Mouse (Mus musculus) midbrain, postnatal 0 days (tissue): ENCODE measurements around the gene Cck. TPM values are rescaled to one million over a fixed set of nuclear protein-coding genes. Genes with fewer than 3 reads are reported as not detected.

Source experiments
- ATAC-seq: fragments of 200-750 bp; cut with Nextera tagmentation; 2 replicates; pipeline ENCODE4 v1.8.0; 2017; ENCODE audit warnings: moderate number of reproducible peaks, mild to moderate bottlenecking, moderate TSS enrichment, moderate library complexity; ENCODE audit not compliant: low FRiP score
- DNase-seq: peaks from one replicate; pipeline ENCODE4 v3.0.0-alpha.2; 2015; ENCODE audit warnings: low spot score
- H3K27ac ChIP-seq: fragments of 300-500 bp; sonication (generic); 2 replicates; pipeline ENCODE4 v1.5.1; 2014; ENCODE audit warnings: low read depth, mild to moderate bottlenecking, low read length, mixed read lengths
- H3K27me3 ChIP-seq: fragments of 300-500 bp; sonication (generic); 2 replicates; pipeline ENCODE4 v1.6.1; 2014; ENCODE audit warnings: low read length, control low read depth, mixed read lengths; ENCODE audit not compliant: insufficient read depth
- H3K36me3 ChIP-seq: fragments of 300-500 bp; sonication (generic); 2 replicates; pipeline ENCODE4 v1.6.1; 2014; ENCODE audit warnings: low read length, control low read depth, mixed read lengths; ENCODE audit not compliant: insufficient read depth
- H3K4me1 ChIP-seq: fragments of 300-500 bp; sonication (generic); 2 replicates; pipeline ENCODE4 v1.6.1; 2014; ENCODE audit warnings: mild to moderate bottlenecking, control low read depth, antibody characterized with exemption, low read length, mixed read lengths; ENCODE audit not compliant: insufficient read depth
- H3K4me2 ChIP-seq: fragments of 300-500 bp; sonication (generic); 2 replicates; pipeline ENCODE4 v1.6.1; 2014; ENCODE audit warnings: low read depth, mild to moderate bottlenecking, low read length, mixed read lengths; ENCODE audit not compliant: poor library complexity, severe bottlenecking
- H3K4me3 ChIP-seq: fragments of 300-500 bp; sonication (generic); 2 replicates; pipeline ENCODE4 v1.5.1; 2014; ENCODE audit warnings: low read depth, mild to moderate bottlenecking, low read length, moderate library complexity
- H3K9ac ChIP-seq: fragments of 300-500 bp; sonication (generic); replicated peaks from 2 replicates; pipeline ENCODE4 v1.6.1; 2014; ENCODE audit warnings: mild to moderate bottlenecking, low read length, moderate library complexity, mixed read lengths; ENCODE audit not compliant: poor library complexity, severe bottlenecking
- H3K9me3 ChIP-seq: fragments of 300-500 bp; sonication (generic); 2 replicates; pipeline ENCODE4 v1.6.1; 2016; ENCODE audit warnings: low read length, control low read depth
- CTCF ChIP-seq: IDR thresholded peaks from 2 replicates; pipeline ENCODE4 v1.5.1; 2016; ENCODE audit warnings: antibody characterized with exemption, mild to moderate bottlenecking
- WGBS: fragments of 180-500 bp; shearing (Covaris S2); extraction: QIAGEN DNeasy Blood & Tissue Kit; methylation state at CpG from one replicate; pipeline ENCODE4 v1.1.7; 2014; 5-methylcytosine and 5-hydroxymethylcytosine counted together
- polyA plus RNA-seq: library from polyadenylated mRNA; unstranded; fragments of >200 nt; fragmentation: Nextera tagmentation; extraction: Ambion mirVana; gene quantifications from 2 replicates; pipeline ENCODE4 v1.2.1, GENCODE M21; 2015
- total RNA-seq: library from RNA; depleted of rRNA; stranded (reverse); fragments of >200 nt; gene quantifications from 2 replicates; pipeline ENCODE4 v1.2.3, GENCODE M21; 2014

Gene Cck
- total and polyA plus RNA-seq, 2 experiments from 2014 or later, result 75.4 to 185 TPM

DNA sequence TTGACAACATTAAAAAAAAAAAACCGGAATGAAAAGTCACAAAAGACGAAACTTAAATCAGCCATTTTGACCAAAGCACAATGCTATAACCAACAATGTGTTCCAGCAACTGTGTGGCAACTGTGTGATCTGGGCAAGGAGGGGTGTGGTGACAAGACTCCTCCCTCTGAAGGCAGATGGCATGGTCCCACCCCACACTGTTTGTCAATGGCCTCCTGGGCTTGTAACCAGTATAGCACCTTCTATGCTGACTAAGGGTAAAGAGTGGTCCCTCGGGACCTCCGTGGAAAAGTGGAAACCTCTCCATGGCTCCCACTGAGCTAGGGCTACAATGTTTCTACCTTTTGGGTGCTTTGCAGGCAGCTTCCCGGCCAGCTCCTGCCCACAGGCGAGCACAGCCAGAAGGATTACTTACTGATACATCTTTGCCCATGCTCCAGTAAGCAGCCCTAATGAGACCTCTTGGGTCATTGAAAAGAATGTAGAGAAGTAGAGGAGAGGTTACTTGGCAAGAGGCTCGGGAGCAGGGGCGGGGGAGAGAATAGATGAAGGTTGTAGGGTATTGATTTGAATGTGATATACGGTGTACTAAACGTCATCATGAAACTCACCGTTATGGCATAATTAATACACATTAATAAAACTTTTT lies 3.8 kb downstream of the Cck start:
- Histone ChIP-seq H3K27me3 (peaks cover 23% of the 10 kb centered on the region), H3K4me3 (no peak overlapping the region), H3K4me1 (0 out of 2 replicates have a peak, but pooled peaks cover 6% of the 10 kb centered on the region), H3K36me3 (no peaks in the 10 kb centered on the region), H3K27ac (no peak overlapping the region), H3K9ac (no peak overlapping the region), H3K4me2 (no peak overlapping the region), H3K9me3 (no peaks in the 10 kb centered on the region)
- ATAC-seq (no peak), DNase-seq (no peak)
- TF ChIP-seq CTCF, result no peak
- 61% methylated on average over 11 of the region's 11 CpGs for WGBS

GRCm38 (mm10) chr9:121487216-121487615 lies 8.3 kb downstream of the Cck start:
- Histone ChIP-seq H3K36me3 (no peaks in the 10 kb centered on the region), H3K4me1 (no peaks in the 10 kb centered on the region), H3K4me3 (no peak overlapping the region), H3K27me3 (no peaks in the 10 kb centered on the region), H3K9ac (no peak overlapping the region), H3K27ac (no peak overlapping the region), H3K9me3 (no peaks in the 10 kb centered on the region), H3K4me2 (no peak overlapping the region)
- WGBS, result 63% methylated on average over 7 of the region's 7 CpGs
- TF ChIP-seq CTCF, result no peak
- DNase-seq, result no peak
- no peak for ATAC-seq

- no peaks in the 10 kb centered on the region for H3K4me1 ChIP-seq
- ATAC-seq (peak; percentile 64; the same call in 1 of the 2 replicates), DNase-seq (peak; percentile 82)
- H3K36me3 ChIP-seq, result peaks cover 2% of the 10 kb centered on the region; the same call in 1 of the 2 replicates
- H3K9ac ChIP-seq, result no peak overlapping the region; the same call in 1 of the 2 replicates
- 23% methylated on average over 5 of the region's 5 CpGs for WGBS
- H3K9me3 ChIP-seq, result no peaks in the 10 kb centered on the region
- no peak overlapping the region for H3K4me3 ChIP-seq
- peak; percentile 95 for TF ChIP-seq CTCF
- H3K4me2 ChIP-seq, result no peak overlapping the region
- no peak overlapping the region for H3K27ac ChIP-seq
- H3K27me3 ChIP-seq, result no peaks in the 10 kb centered on the region
Observed at GRCm38 (mm10) chr9:121479453-121479852, 16.0 kb downstream of the Cck start.

DNA sequence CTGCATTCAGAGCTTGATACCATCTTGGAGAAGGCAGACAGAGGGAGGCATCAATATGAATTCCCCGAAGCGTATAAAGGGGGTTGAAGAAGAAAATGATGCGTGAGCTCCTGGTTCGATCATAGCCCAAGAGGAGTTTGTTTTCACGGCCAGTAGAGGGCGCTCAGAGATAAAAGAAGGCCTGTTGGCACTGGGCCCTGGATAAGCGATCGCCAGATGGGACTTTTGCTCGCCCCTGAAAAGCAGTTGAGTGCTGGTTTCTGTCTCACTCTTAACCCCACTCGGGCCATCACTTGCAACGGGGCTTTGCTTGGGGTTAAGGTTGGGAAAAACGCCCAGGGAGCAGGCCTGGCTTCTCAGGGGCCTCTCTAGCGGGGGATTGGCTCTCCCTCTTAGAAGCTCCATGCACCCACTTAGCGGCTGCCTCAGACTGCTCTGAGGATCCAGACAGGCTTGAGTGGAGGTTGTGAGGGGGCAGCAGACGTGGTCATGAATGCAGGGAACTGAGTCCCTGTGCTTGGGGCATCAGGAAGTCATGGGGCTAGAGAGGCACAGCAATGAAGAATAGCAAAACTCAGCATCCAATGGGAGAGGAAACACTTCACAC lies 18.1 kb downstream of the Cck start:
- no peak overlapping the region for H3K9ac ChIP-seq
- no peak overlapping the region for H3K4me3 ChIP-seq
- H3K27me3 ChIP-seq, result no peaks in the 10 kb centered on the region
- peaks cover 16% of the 10 kb centered on the region for H3K36me3 ChIP-seq
- 9% methylated on average over 15 of the region's 15 CpGs for WGBS
- H3K4me1 ChIP-seq, result no peaks in the 10 kb centered on the region
- no peak overlapping the region for H3K27ac ChIP-seq
- H3K9me3 ChIP-seq, result no peaks in the 10 kb centered on the region
- TF ChIP-seq CTCF, result peak; percentile 87
- ATAC-seq, result no peak
- DNase-seq, result peak; percentile 91
- peak overlapping the region; percentile 37; the same call in 1 of the 2 replicates for H3K4me2 ChIP-seq

- H3K9me3 ChIP-seq, result no peaks in the 10 kb centered on the region
- ATAC-seq (no peak), DNase-seq (peak; percentile 27)
- H3K4me3 ChIP-seq, result no peak overlapping the region
- H3K9ac ChIP-seq, result no peak overlapping the region
- H3K36me3 ChIP-seq, result peaks cover 32% of the 10 kb centered on the region
- H3K4me2 ChIP-seq, result no peak overlapping the region
- H3K27ac ChIP-seq, result no peak overlapping the region
- H3K4me1 ChIP-seq, result no peaks in the 10 kb centered on the region
- 81% methylated on average over 16 of the region's 16 CpGs for WGBS
- TF ChIP-seq CTCF, result no peak
- no peaks in the 10 kb centered on the region for H3K27me3 ChIP-seq
Observed at GRCm38 (mm10) chr9:121475488-121476452, 19.7 kb downstream of the Cck start.
